Mouse (Mus musculus): ENCODE results near the gene Gm8653.
"Not testable (repeated sequence)": the region's sequence is repeated elsewhere in the genome, so short reads cannot be mapped to it uniquely, and the experiment has no call there.

Gm8653 gene

GRCm38 (mm10) chr7:22201164-22201563 lies at the start of gene Gm8653:
TSS of gene Gm8653 (minus strand) at chr7:22201264.
- DNase-seq (ENCODE audit: low read depth, low spot score): not testable (repeated sequence)

- not testable (repeated sequence) for DNase-seq (ENCODE audit: low read depth, low spot score)
Measured at GRCm38 (mm10) chr7:22229384-22229783, 28.3 kb upstream of the Gm8653 start, which contains the start of gene Gm8453. TSS of gene Gm8453 (minus strand) at chr7:22229484.

GRCm38 (mm10) chr7:22189077-22189476 lies 12.0 kb downstream of the Gm8653 start, which contains the start of gene Vmn1r143:
TSS of gene Vmn1r143 (plus strand) at chr7:22189377.
- DNase-seq (ENCODE audit: low read depth, low spot score): not testable (repeated sequence)

GRCm38 (mm10) chr7:22163935-22164334 lies 37.1 kb downstream of the Gm8653 start, which contains the start of gene Vmn1r142:
TSS of gene Vmn1r142 (minus strand) at chr7:22164035.
- DNase-seq (ENCODE audit: low read depth, low spot score): not testable (repeated sequence)
